ENCODE assay signal across 18 mouse cellular contexts in genomic region chr8:54548383-54548782, GRCm38 (mm10). TPM values are rescaled to one million over a fixed set of nuclear protein-coding genes. Genes with fewer than 3 reads are reported as not detected.
DNase-seq lines count a peak whose midpoint lies in the region; ATAC-seq and TF ChIP-seq lines count a peak whose summit lies in the region.
"Had no signal": no experiment of that assay in that cellular context is flagged by ENCODE, and none has a peak within 500 bp of the region (broad histone marks: within the 10 kb centered on the region; RNA-seq: fewer than 3 reads in every experiment).

No protein-coding gene starts in this region.

- H3K4me2 ChIP-seq in embryonic facial prominence, embryonic 14.5 days (ENCODE audit: low read depth, low read length): no peak overlapping the region
- H3K4me2 ChIP-seq in kidney, embryonic 15.5 days: no peak overlapping the region
- no peak overlapping the region for H3K4me2 ChIP-seq in kidney, embryonic 14.5 days (replicated peaks; ENCODE audit: low read depth, low read length)
- H3K4me2 ChIP-seq: forebrain, embryonic 12.5 days; liver, embryonic 15.5 days; midbrain, embryonic 13.5 days; neural tube, embryonic 12.5 days had no signal

- peak; percentile 26 for TF ChIP-seq CTCF in Patski (IDR thresholded peaks at IDR 0.05)

- in situ Hi-C loops in Patski (cut with MboI; ENCODE audit: low pct_unique_long_range_greater_than_20kb): no loop called here

- H3K27ac ChIP-seq in embryonic facial prominence, embryonic 14.5 days (replicated peaks; ENCODE audit: low read depth, low read length): no peak overlapping the region
- H3K27ac ChIP-seq in embryonic facial prominence, embryonic 10.5 days (replicated peaks): no peak overlapping the region
- no peak overlapping the region for H3K27ac ChIP-seq in kidney, embryonic 15.5 days
- H3K27ac ChIP-seq in kidney, embryonic 14.5 days (ENCODE audit: low read depth, low read length): no peak overlapping the region
- H3K27ac ChIP-seq: forebrain, embryonic 12.5 days; liver, embryonic 15.5 days; midbrain, embryonic 13.5 days; neural tube, embryonic 12.5 days had no signal

- H3K4me1 ChIP-seq in embryonic facial prominence, embryonic 14.5 days (ENCODE audit: control insufficient read depth, insufficient read depth, low read length): no peaks in the 10 kb centered on the region
- H3K4me1 ChIP-seq in embryonic facial prominence, embryonic 10.5 days: no peaks in the 10 kb centered on the region
- H3K4me1 ChIP-seq in kidney, embryonic 15.5 days: no peaks in the 10 kb centered on the region
- H3K4me1 ChIP-seq in kidney, embryonic 14.5 days (ENCODE audit: control insufficient read depth, insufficient read depth, low read length): no peaks in the 10 kb centered on the region
- H3K4me1 ChIP-seq: forebrain, embryonic 12.5 days; liver, embryonic 15.5 days; midbrain, embryonic 13.5 days; neural tube, embryonic 12.5 days had no signal

- no peak overlapping the region for H3K9ac ChIP-seq in embryonic facial prominence, embryonic 14.5 days (ENCODE audit: low read depth, low read length)
- H3K9ac ChIP-seq in kidney, embryonic 15.5 days: no peak overlapping the region
- no peak overlapping the region for H3K9ac ChIP-seq in kidney, embryonic 14.5 days (ENCODE audit: low read depth, low read length)
- H3K9ac ChIP-seq: forebrain, embryonic 12.5 days; liver, embryonic 15.5 days; midbrain, embryonic 13.5 days; neural tube, embryonic 12.5 days had no signal

- H3K4me3 ChIP-seq in embryonic facial prominence, embryonic 14.5 days (ENCODE audit: low read depth, low read length): no peak overlapping the region
- no peak overlapping the region for H3K4me3 ChIP-seq in embryonic facial prominence, embryonic 10.5 days
- no peak overlapping the region for H3K4me3 ChIP-seq in kidney, embryonic 15.5 days (replicated peaks)
- H3K4me3 ChIP-seq in kidney, embryonic 14.5 days (ENCODE audit: low read length): no peak overlapping the region
- H3K4me3 ChIP-seq: forebrain, embryonic 12.5 days; liver, embryonic 15.5 days; midbrain, embryonic 13.5 days; neural tube, embryonic 12.5 days had no signal

- no peak for DNase-seq in embryonic facial prominence, embryonic 14.5 days (ENCODE audit: low spot score)
- no peak for DNase-seq in embryonic facial prominence, embryonic 10.5 days (ENCODE audit: low spot score)
- peak; percentile 96 for DNase-seq in Patski (ENCODE audit: low read depth, low spot score)
- DNase-seq in gastrocnemius, postnatal 10 days: peak; percentile 6
- DNase-seq in embryo, embryonic 9.5 days (ENCODE audit: extremely low spot score): no peak
- DNase-seq: lung, postnatal 36 days had no signal

- CTCF ChIA-PET in Patski (lab: Charles Lee): interaction anchor here (1.2 to 5.0 kb wide), 2 partner anchors 13 to 56 kb away, joined by 3 to 28 read pairs; no protein-coding TSS in a partner anchor

- POLR2A ChIA-PET in Patski (lab: Charles Lee): interaction anchor here (0.6 to 1.8 kb wide), 5 partner anchors 12 to 109 kb away, joined by 3 to 9 read pairs (median 5); partner anchors contain the start of gene Asb5

- no peaks in the 10 kb centered on the region for H3K27me3 ChIP-seq in embryonic facial prominence, embryonic 14.5 days (replicated peaks; ENCODE audit: control insufficient read depth, insufficient read depth, low read length)
- no peaks in the 10 kb centered on the region for H3K27me3 ChIP-seq in embryonic facial prominence, embryonic 10.5 days (replicated peaks; ENCODE audit: low read depth, poor library complexity, severe bottlenecking)
- no peaks in the 10 kb centered on the region for H3K27me3 ChIP-seq in kidney, embryonic 15.5 days
- no peaks in the 10 kb centered on the region for H3K27me3 ChIP-seq in kidney, embryonic 14.5 days (ENCODE audit: control insufficient read depth, insufficient read depth, low read length)
- no peaks in the 10 kb centered on the region for H3K27me3 ChIP-seq in Patski
- H3K27me3 ChIP-seq: forebrain, embryonic 12.5 days; liver, embryonic 15.5 days; midbrain, embryonic 13.5 days; neural tube, embryonic 12.5 days had no signal

- 78% methylated on average over 6 of the region's 6 CpGs for WGBS in embryonic facial prominence, embryonic 14.5 days
- WGBS in embryonic facial prominence, embryonic 10.5 days: 82% methylated on average over 6 of the region's 6 CpGs
- 66% methylated on average over 6 of the region's 6 CpGs for WGBS in kidney, embryonic 15.5 days
- 77% methylated on average over 6 of the region's 6 CpGs for WGBS in kidney, embryonic 14.5 days

- no peaks in the 10 kb centered on the region for H3K36me3 ChIP-seq in embryonic facial prominence, embryonic 14.5 days (ENCODE audit: control insufficient read depth, insufficient read depth, low read length)
- no peaks in the 10 kb centered on the region for H3K36me3 ChIP-seq in embryonic facial prominence, embryonic 10.5 days (replicated peaks)
- no peaks in the 10 kb centered on the region for H3K36me3 ChIP-seq in kidney, embryonic 15.5 days
- no peaks in the 10 kb centered on the region for H3K36me3 ChIP-seq in kidney, embryonic 14.5 days (ENCODE audit: control insufficient read depth, insufficient read depth, low read length)
- H3K36me3 ChIP-seq: forebrain, embryonic 12.5 days; liver, embryonic 15.5 days; midbrain, embryonic 13.5 days; neural tube, embryonic 12.5 days had no signal

- peak; percentile 30; the same call in 1 of the 2 replicates for ATAC-seq in embryonic facial prominence, embryonic 14.5 days (ENCODE audit: low read depth)
- ATAC-seq in kidney, embryonic 15.5 days (replicated peaks; ENCODE audit: low FRiP score): peak; percentile 54; the same call in 1 of the 2 replicates
- no peak for ATAC-seq in kidney, embryonic 14.5 days (ENCODE audit: low FRiP score, low TSS enrichment)
- peak; percentile 99 for ATAC-seq in Patski
- ATAC-seq: intestine, postnatal 0 days; midbrain, embryonic 13.5 days had no signal

- no peaks in the 10 kb centered on the region for H3K9me3 ChIP-seq in embryonic facial prominence, embryonic 14.5 days (ENCODE audit: control insufficient read depth, low read length)
- H3K9me3 ChIP-seq in embryonic facial prominence, embryonic 10.5 days: no peaks in the 10 kb centered on the region
- no peaks in the 10 kb centered on the region for H3K9me3 ChIP-seq in kidney, embryonic 15.5 days (replicated peaks)
- H3K9me3 ChIP-seq in kidney, embryonic 14.5 days (ENCODE audit: control insufficient read depth, low read length): no peaks in the 10 kb centered on the region
- H3K9me3 ChIP-seq: forebrain, embryonic 12.5 days; liver, embryonic 15.5 days; midbrain, embryonic 13.5 days; neural tube, embryonic 12.5 days had no signal

RNA-seq across cellular contexts. Expression of gene Spcs3, which starts 18.6 kb away (rescaled TPM):
- 84.5 and 88.0 TPM in 2 replicates for polyA plus RNA-seq in embryonic facial prominence, embryonic 14.5 days (2014; fragmentation: Nextera tagmentation; extraction: Ambion mirVana)
- polyA plus RNA-seq in embryonic facial prominence, embryonic 10.5 days (2016; fragmentation: Nextera tagmentation; extraction: Ambion mirVana): 87.2 and 88.3 TPM in 2 replicates
- 95.9 and 104 TPM in 2 replicates for polyA plus RNA-seq in kidney, embryonic 15.5 days (2015; fragmentation: Nextera tagmentation; extraction: Ambion mirVana)
- 66.2 and 99.4 TPM in 2 replicates for polyA plus RNA-seq in kidney, embryonic 14.5 days (2014; fragmentation: Nextera tagmentation; extraction: Ambion mirVana)
- polyA plus RNA-seq in Patski (2021): 368 TPM
- total RNA-seq in gastrocnemius, postnatal 10 days (2021): 10 to 100 TPM; 22.8 to 28.2 TPM

RNA-seq across cellular contexts. Expression of gene Asb5, which starts 19.0 kb away (rescaled TPM):
- polyA plus RNA-seq in embryonic facial prominence, embryonic 14.5 days (2014; fragmentation: Nextera tagmentation; extraction: Ambion mirVana): 4.9 and 6.8 TPM in 2 replicates
- 4.8 and 7.1 TPM in 2 replicates for polyA plus RNA-seq in embryonic facial prominence, embryonic 10.5 days (2016; fragmentation: Nextera tagmentation; extraction: Ambion mirVana)
- 4.2 and 5.3 TPM in 2 replicates for polyA plus RNA-seq in kidney, embryonic 15.5 days (2015; fragmentation: Nextera tagmentation; extraction: Ambion mirVana)
- polyA plus RNA-seq in kidney, embryonic 14.5 days (2014; fragmentation: Nextera tagmentation; extraction: Ambion mirVana): 7.0 and 9.7 TPM in 2 replicates
- 29.5 TPM for polyA plus RNA-seq in Patski (2021)
- 100 to 1,000 TPM; 124 to 132 TPM for total RNA-seq in gastrocnemius, postnatal 10 days (2021)
- total RNA-seq: hematopoietic stem cell, adult 5-6 weeks had no signal

RNA-seq across cellular contexts. Expression of gene Spata4, which starts 52.2 kb away (rescaled TPM):
- 0.38 TPM in 1 of 2 replicates, not detected in the other for polyA plus RNA-seq in embryonic facial prominence, embryonic 14.5 days (2014; fragmentation: Nextera tagmentation; extraction: Ambion mirVana)
- not detected in 2 replicates for polyA plus RNA-seq in embryonic facial prominence, embryonic 10.5 days (2016; fragmentation: Nextera tagmentation; extraction: Ambion mirVana)
- not detected in 2 replicates for polyA plus RNA-seq in kidney, embryonic 15.5 days (2015; fragmentation: Nextera tagmentation; extraction: Ambion mirVana)
- polyA plus RNA-seq in kidney, embryonic 14.5 days (2014; fragmentation: Nextera tagmentation; extraction: Ambion mirVana): not detected in 2 replicates
- polyA plus RNA-seq in Patski (2021): not detected
- total RNA-seq in gastrocnemius, postnatal 10 days (2021): not detected
- total RNA-seq: gastrocnemius, postnatal 4 days; hematopoietic stem cell, adult 5-6 weeks had no signal
- polyA plus RNA-seq: embryonic facial prominence, embryonic 11.5 days; intestine, postnatal 0 days; limb, embryonic 11.5 days; liver, embryonic 15.5 days; neural tube, embryonic 12.5 days; spleen, adult 2 months had no signal

Comparison
In these comparisons a context has a peak if more than half of its experiments do, and no peak if none do; other contexts are left out.
1. DNase-seq: peak in Patski (single experiment) and gastrocnemius, postnatal 10 days (single experiment); none in embryonic facial prominence, embryonic 14.5 days (single experiment), embryonic facial prominence, embryonic 10.5 days (single experiment) and embryo, embryonic 9.5 days (single experiment).